Mouse (Mus musculus): ENCODE results near the gene Zfand6.

Gene Zfand6

GRCm38 (mm10) chr7:84649016-84649415 is 40.7 kb downstream of the Zfand6 start:
- DNase-seq, result peak in 1 of 2 experiments; percentile 13

- no peak for DNase-seq
Measured at GRCm38 (mm10) chr7:84646256-84646655, 43.5 kb downstream of the Zfand6 start.

GRCm38 (mm10) chr7:84643270-84643998 is 46.3 kb downstream of the Zfand6 start:
- no peak for DNase-seq

- DNase-seq, result no peak
Measured at GRCm38 (mm10) chr7:84642159-84642928, 47.4 kb downstream of the Zfand6 start.

- no peak for DNase-seq
Measured at GRCm38 (mm10) chr7:84636939-84637338, 52.8 kb downstream of the Zfand6 start.

GRCm38 (mm10) chr7:84631878-84632277 is 57.9 kb downstream of the Zfand6 start:
- DNase-seq, result no peak

GRCm38 (mm10) chr7:84623718-84624117 is 66.0 kb downstream of the Zfand6 start:
- no peak for DNase-seq

- DNase-seq, result no peak
Measured at GRCm38 (mm10) chr7:84620956-84621355, 68.8 kb downstream of the Zfand6 start.

- DNase-seq, result peak; percentile 41 to 64
Measured at GRCm38 (mm10) chr7:84618951-84619350, 70.8 kb downstream of the Zfand6 start.

GRCm38 (mm10) chr7:84612445-84612844 is 77.3 kb downstream of the Zfand6 start:
- no peak for DNase-seq

- no peak for DNase-seq
Measured at GRCm38 (mm10) chr7:84611609-84612008, 78.2 kb downstream of the Zfand6 start.

- peak; percentile 43 to 46 for DNase-seq
Measured at GRCm38 (mm10) chr7:84606293-84606749, 83.4 kb downstream of the Zfand6 start, which contains the start of gene Fah. Gene Fah, minus strand, starts transcription at chr7:84606722.

- peak; percentile 65 to 78 for DNase-seq
Measured at GRCm38 (mm10) chr7:84605704-84606292, 84.0 kb downstream of the Zfand6 start.

- DNase-seq, result peak in 1 of 2 experiments; percentile 9
Measured at GRCm38 (mm10) chr7:84605033-84605687, 84.6 kb downstream of the Zfand6 start.

GRCm38 (mm10) chr7:84604501-84604900 is 85.3 kb downstream of the Zfand6 start:
- no peak for DNase-seq

- no peak for DNase-seq
Measured at GRCm38 (mm10) chr7:84601331-84601730, 88.4 kb downstream of the Zfand6 start.

- DNase-seq, result no peak
Measured at GRCm38 (mm10) chr7:84600631-84601030, 89.1 kb downstream of the Zfand6 start.

GRCm38 (mm10) chr7:84596633-84597032 is 93.1 kb downstream of the Zfand6 start:
- no peak for DNase-seq

GRCm38 (mm10) chr7:84596002-84596401 is 93.8 kb downstream of the Zfand6 start:
- DNase-seq, result no peak

- no peak for DNase-seq
Measured at GRCm38 (mm10) chr7:84594917-84595303, 94.8 kb downstream of the Zfand6 start.

GRCm38 (mm10) chr7:84594087-84594916 is 95.5 kb downstream of the Zfand6 start:
- DNase-seq, result peak; percentile 20 to 35

- no peak for DNase-seq
Measured at GRCm38 (mm10) chr7:84591347-84591746, 98.4 kb downstream of the Zfand6 start.

Data from cerebellum, postnatal 36 days (tissue).